Mouse (Mus musculus) thymus, postnatal 10 days (tissue): ENCODE measurements around the gene Prkca.
"Not testable (repeated sequence)": the region's sequence is repeated elsewhere in the genome, so short reads cannot be mapped to it uniquely, and the experiment has no call there.

ENCODE experiments used
- DNase-seq, 2 experiments: peaks; one replicate each; pipeline ENCODE4 v3.0.0; 2021; ENCODE audit warnings: low spot score in 2 of 2

Gene Prkca

DNA sequence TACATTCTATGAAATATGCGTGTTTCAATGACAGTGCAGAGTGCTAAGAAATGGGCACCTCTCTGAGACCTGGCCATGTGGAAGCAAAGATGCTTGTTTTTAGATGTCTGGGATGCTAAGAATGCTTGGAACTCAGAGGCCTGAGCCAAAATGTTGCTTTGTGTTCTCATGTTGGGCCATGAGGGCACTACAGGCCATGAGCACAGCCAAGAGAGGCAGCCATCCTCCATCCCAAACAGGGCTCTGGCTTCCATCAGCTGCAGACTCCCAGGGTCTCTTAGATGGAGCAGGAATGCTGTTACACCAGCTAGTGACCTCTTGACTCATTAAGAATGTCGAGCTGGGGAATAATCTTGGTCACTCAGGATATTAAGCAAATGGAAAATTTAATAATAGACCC lies 224.9 kb downstream of the Prkca start:
- DNase-seq = no peak

DNA sequence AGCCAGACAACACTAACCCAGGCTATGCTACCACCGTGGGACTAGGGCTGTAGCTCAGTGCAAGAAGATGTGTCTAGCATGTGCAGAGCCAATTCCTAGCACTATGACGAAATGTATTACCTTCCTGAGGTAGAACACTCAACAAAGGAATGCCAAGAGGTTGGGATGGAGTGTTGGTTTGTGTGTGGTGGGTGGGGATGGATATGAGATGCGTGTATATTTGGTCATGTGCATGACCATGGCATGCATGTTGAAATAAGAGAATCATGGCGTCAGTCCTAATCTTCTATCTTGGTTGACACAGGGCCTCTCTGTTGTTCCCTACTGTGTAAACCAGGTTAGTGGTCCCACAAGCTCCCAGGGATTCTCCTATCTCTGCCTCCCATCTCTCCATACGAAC lies 225.5 kb downstream of the Prkca start:
- no peak for DNase-seq

DNA sequence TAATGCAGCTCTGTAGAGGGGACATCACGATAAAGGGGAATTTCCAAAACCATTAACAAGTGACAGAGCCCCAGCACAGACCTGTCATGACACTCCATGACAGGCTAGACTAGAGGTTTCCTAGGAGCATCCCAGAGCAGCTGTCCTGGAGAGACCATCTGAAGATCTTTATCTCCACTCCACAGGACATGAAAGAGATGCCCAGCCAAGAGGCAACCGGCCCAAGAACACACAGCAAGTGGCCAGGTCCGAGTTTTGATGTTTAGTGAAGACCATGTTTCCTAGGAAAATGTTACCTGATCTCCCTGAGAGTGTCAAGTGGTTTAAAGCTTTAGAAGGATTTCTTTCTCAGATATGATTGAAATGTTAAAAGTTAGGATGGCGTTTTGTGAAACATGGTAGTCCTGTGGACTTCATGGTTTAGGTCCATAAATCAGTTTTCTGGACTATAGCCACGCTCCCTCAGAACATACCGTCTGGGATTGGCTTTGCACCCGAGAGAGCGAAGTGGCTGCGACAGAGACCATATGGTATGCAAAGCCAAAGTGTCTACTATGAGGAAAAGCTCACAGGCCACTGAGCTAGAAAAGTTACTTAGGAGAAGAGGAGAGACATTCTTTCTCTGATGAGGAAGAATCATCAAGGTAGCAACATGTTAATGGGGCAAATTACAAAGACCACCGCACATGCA lies 226.2 kb downstream of the Prkca start:
- DNase-seq = no peak

DNA sequence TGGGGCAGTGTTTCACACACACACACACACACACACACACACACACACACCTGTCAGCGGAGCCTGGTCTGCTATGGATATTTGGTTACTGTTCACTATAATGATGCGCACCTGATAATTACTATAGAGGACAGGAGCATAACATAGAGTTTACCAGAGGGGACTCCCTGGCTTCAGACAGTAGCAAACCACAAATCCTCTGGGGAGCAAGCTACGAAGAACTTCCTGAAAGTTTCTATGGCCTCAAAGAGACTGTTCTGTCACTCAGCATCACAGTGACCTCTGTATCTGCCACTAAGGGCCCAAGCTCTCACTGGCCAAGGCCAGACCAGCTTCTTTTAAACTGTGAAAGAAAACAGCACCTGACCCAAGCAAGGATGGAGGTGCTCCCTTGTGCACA lies 229.6 kb downstream of the Prkca start:
- DNase-seq = no peak

DNA sequence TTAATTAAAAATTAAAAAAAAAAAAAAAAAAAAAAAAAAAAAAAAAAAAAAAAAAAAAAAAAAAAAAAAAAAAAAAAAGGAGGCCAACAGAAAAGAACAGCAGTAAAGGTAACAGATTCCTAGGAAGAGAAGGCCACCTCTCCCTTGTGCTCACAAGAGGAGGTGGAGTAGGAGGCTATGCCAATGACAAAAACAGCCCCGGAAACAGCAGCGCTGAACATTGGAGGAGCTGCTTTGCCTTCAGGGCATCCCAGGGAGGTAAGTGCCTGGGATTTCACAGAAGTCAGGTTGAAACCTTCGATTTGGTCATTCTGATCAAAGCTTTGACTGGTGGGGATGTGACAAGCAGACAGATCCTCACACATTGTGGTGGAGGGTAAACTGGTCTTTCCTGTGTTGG lies 231.3 kb downstream of the Prkca start:
- DNase-seq = no peak

DNA sequence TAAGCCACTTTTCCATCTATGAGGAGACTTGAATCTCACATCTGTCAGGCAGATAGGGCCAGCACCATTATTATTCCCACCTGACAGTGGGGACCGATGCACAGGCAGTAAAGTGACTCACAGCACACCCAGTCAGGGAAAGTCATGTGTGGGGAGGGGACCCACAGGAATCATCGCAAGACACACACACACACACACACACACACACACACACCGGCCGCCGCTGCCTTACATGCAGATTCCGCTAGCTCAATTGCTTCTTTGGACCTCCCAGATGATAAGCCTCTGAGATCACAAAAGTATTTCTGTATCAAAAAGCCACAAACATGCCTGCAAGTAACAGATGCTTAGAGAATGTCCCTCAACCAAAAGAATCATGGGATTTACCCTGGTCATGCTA lies 239.6 kb downstream of the Prkca start:
- no peak for DNase-seq

DNA sequence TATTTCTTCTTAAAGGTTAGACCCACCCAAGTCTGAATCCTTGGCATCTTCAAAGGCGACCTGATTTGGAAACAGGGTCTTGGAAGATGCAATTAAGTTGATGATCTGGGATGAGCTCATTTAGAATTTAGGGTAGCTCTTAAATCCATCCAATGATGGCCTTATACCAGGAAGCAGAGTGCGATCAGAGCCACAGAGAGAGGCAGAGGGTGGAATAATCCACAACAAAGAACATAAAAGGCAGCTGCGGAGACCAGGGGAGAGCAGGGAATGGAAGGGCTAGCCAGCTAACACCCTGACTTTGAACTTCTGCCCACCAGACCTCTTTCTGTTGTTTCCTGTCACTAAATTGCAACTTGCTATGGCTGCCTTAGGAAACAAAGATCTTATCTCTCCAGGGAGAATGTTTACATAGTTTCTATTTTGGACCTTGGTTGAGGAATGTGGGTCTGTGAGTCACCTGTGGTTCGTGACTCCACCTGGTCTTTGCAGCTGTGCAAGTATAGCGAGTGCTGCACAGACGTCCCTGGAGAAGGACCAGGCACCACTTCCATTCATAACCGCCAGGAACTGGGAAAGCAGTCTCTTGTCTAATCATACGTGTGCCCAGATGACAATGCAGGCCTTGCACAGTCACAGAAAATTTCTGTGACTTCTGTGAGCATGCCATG lies 242.3 kb downstream of the Prkca start:
- no peak for DNase-seq

DNA sequence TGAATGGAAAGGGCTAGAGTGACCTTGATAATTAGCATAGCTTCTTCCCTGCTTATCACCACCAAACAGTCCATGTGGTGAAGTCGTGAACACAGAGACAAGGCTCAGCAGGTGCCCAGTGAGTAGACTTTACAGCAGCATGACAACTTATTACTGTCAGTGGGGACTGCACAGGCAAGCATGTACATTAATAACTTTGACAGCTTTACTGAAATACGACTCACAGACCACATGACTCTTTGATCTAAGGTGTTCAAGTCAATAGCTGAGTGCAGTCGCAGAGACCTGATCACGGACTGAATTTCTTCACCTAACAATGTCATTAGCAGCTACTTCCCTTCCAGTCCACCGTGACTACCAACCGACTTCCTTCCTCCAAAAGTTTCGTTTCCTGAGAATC lies 245.4 kb downstream of the Prkca start:
- DNase-seq = no peak

DNA sequence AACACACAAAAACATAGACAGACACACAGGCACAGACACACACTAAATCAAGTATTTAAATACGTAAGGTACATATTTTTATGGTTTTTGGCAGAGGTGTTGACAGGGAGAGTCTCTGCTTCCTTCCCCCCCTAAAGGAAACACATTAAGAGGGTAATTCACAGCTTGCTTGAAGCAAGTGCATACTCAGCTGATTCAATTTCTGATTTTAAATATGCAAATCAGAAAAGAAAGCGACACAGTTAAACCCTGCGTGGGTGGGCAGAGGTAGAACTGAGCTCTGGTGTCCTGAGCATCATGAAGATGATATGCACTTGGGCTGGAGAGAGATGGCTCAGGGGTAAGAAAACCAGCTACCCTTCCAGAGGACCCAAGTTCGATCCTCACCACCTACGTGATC lies 248.9 kb downstream of the Prkca start:
- DNase-seq = no peak

DNA sequence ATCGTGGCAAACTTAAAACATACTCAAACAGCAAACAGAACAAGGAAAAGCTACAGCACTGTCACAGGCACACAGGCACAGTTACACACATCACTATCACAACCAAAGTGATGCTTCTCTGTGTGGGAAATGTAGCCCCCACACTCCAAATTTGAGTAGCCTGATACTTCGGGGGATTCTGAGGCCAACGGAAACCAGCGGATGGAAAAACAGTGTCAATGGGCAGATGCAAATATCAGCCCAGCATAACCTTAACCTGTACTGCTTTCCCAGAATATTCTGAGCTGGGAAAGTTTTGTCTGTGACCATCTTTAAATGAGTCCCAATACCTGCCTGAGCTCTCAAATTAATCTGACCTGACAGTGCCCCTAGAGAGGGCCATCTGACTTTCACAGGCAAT lies 250.5 kb downstream of the Prkca start:
- no peak for DNase-seq

DNA sequence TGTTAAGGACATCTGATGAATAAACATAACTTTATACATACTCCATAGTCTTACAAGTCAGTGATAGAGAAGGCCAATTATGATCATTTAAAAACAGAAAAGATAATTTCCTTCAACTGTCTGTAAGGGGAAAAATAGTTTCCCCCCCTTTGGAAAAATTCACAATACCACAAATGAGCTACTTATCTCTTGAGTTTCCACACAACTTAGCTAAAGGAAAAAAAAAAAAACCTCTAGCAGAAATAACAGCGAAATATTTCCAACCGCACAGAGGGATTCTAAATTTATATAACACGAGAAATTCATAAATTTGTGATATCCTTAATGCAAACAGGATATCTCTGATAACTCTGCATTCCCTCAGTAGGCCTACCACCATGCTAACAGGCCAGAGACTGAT lies 252.5 kb downstream of the Prkca start:
- no peak for DNase-seq

DNA sequence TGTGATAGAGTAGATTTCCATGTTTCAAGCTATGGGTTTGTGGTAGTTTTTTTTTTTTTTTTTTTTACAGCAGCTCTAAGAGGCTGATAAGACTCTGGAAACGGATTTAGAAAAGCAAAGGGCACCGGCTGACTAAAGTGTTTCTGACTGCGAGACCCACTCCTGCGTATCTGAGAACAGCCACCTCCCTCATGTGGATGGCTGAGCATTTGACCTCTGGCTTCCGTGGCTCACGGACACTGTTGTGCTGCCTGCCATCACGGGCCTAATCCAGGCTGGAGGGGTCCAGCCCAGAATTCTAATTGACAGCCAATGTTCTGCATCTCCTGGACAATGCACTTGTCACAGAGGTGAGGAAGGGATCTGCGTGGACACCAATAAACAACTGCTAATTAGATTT lies 253.0 kb downstream of the Prkca start:
- no peak for DNase-seq

DNA sequence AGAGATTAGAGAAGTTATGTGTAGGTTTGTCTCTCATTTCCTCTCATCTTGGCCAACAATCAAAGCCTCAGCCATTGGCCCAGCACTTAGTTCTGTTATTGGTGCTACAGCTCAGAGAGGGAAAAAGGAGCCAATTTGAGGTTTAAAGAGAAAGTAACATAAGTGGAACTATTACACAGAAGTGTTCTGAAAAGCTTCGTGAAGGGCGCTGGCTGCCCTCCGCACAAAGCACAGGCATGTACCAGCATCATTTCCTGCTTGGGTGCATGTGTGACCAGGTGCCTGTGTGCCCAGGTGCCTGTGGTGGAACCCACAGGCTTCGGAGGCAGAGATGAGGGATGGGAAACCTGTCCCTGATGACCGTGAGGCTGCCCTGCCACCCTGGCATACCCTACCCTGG lies 255.7 kb downstream of the Prkca start:
- DNase-seq = no peak

DNA sequence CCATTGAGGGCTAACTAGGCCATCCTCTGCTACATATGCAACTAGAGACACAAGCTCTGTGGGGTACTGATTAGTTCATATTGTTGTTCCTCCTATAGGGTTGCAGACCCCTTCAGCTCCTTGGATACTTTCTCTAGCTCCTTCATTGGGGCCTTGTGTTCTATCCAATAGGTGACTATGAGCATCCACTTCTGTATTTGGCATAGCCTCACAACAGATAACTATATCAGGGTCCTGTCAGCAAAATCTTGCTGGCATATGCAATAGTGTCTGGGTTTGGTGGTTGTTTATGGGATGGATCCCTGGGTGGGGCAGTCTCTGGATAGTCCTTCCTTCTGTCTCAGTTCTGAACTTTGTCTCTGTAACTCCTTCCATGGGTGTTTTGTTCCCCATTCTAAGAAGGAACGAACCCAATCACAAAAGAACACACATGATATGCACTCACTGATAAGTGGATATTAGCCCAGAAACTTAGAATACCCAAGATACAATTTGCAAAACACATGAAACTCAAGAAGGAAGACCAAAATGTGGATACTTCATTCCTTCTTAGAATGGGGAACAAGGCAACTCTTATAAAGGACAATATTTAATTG lies 256.5 kb downstream of the Prkca start:
- not testable (repeated sequence) for DNase-seq

DNA sequence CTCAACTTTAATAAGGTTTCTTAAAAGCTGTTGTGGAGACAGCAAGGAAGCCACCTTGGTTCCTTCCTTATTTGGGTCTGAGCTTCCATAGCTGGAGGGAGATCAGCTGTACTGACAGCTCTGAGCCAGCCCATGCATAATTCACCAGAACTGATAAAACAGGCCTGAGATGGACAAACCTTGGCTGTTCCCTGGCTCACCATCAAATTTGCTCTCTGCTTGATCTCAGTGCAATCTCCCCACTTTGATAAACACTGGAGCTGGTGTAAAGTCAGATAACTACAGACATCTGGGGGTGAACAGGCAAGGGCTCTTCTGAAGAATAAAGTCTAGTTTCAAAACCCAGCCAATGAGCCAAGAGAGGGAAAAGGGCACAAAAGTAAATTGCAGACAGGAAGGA lies 261.1 kb downstream of the Prkca start:
- no peak for DNase-seq

DNA sequence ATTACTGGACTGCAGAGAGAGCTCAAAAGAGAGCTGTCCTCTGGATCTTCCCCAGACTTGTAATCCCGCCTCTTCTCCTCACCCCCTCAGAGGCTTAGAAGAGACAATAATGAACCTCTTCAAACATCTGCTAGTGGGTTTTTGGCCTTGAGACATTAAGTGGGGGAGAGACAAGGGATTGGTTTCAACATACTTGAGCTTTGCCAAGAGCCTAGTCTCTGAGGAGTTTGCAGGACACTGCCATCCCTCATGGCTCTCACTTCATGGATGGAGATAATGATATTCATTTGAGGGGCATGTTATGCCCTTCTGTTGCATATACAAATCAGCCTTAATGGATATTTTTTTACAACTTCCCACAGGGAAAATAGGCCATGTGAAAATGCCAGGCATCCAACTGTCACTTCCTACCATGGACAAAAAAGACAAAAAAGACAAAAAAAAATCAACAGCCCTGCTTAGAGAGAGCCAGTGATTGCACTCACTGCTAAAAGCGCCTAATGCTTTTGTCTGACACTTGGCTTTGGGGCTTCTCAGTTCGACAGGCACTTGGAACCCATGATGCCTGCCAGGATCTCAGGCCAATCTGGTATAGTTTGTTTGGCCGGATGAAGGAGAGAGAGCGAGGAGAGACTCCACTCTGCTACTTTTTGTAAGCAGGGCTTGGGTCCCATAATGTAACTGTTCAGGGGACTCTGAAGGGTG lies 263.6 kb downstream of the Prkca start:
- no peak for DNase-seq

DNA sequence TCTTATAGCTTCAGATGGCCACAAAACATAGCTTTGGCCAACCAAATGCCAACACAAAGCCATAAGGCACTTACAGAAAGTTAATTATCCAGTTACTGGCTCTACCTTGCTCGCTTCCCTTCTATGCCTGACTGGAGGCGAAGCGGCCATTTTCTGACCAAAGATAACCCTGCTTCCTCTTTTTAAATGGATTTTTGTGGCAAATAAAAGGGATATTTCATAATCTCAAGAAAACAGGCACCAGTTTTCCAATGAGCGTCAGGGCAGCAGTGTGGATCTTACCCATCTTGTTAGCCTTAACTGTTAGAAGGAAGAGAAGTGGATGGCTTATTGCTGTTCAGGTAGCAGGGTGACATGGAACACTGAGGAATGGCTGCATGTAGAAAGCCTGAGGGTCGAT lies 264.3 kb downstream of the Prkca start:
- DNase-seq = no peak

DNA sequence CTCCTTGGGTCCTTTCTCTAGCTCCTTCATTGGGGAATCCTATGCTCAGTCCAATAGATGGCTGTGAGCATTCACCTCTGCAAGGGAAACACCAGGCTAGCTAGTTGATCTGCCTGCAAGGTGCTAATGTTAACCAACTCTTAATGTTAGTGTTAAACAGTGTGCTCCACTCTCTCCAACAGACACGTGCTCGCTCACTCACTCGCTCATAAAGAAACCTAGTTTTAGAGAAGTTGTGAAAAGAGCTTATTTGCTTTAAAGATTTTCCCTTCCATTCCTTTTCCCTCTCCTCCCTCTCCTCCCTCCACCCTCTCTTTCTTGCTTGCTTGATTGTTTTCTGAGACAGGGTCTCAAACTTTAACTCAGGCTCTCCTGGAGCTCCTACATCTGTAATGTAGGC lies 266.2 kb downstream of the Prkca start:
- no peak for DNase-seq

DNA sequence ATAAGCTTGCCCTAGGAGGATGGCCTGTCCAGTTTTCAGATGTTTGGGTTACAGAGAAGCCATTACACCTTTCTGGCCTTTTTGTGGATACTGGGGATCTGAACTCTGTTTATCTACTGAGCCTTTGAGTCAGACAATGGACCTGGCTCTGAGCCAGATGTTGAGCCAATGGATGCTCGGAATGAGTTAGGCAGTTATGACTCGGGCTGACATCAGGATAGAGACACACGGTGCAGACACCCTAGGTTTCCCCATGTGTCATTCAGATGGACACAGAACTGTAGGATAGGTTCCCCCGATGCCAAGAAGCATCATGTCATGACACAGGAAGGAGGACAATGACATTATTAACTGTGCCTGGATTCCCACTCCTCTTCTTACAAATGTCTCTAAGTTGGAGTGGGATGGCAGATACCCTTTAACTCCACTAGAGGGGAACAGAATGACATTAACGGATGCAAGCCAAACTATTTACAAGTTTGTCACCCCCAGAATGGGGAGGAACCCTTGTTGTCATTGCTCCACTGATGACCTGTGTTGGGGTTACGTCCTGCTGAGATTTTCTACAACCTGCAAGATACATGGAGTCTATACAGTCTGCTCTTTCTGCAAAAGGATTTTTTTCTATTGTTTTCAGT lies 271.0 kb downstream of the Prkca start:
- no peak for DNase-seq

DNA sequence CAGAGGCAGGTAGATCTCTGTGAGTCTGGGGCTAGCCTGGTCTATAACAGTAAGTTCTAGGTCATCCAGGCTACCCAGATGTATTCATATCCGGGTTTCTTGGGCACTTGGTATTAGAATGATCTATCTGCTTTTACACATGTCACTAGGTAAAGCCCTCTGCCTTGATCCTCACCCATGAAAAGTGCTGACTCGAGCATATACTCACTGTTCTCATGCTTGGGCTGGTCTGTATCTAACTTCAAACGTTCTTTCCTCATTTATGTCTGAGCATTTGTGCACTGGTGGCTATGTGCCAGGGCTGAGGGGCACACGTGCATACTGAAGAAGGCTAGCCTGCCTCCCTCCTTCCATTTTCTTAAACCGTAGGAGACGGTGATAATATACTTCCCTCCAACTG lies 272.5 kb downstream of the Prkca start:
- DNase-seq = no peak

DNA sequence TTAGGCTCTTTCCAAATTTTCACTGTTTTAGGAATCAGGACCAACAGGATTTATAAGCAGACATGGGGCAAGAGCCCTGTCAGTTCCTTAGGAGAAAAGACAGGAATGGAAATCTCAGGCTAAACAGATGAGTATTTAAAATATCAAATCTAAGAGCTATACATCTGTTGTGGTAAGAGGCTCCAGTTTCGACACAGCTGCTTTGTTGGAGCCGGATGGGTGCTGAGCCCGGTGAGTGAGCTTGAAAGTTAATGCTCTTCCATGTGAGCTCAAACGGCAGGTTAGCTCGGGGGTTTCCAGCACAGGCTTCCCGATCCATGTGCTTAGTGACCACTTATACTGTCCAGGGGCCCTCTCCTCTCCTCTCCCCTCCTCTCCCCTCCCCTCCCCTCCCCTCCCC lies 273.7 kb downstream of the Prkca start:
- no peak for DNase-seq

DNA sequence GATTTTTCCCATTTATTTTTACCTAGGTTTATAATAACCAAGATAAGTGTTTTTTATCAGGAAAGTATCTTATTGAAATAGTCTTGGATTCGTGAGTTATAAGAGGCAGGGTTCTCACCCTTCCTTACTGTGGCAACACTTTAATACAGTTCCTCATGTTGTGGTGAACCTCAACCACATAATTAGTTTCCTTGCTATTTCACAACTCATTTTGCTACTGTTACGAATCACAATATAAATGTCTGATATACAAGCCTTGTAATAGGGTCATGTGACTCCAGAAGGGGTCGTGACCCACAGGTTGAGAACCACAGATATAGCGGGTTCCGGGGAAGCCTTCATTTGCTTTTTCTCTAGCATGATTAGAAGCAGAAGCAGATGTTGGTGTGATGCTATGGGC lies 275.3 kb downstream of the Prkca start:
- DNase-seq = no peak
